Mouse (Mus musculus) stomach, postnatal 0 days (tissue): ENCODE results near the gene Olfr31.

Experiments used
- CTCF ChIP-seq: IDR thresholded peaks from 2 replicates; pipeline ENCODE4 v1.5.1; 2016; ENCODE audit warnings: antibody characterized with exemption, low read depth, mild to moderate bottlenecking, moderate library complexity
- EP300 ChIP-seq: optimal IDR thresholded peaks from 2 replicates; pipeline ENCODE3; 2016; ENCODE audit warnings: antibody characterized with exemption

GRCm38 (mm10) chr14:14353740-14354510 is 31.3 kb downstream of the Olfr31 start:
- TF ChIP-seq CTCF (no peak), EP300 (no peak)
